Mouse (Mus musculus) erythroblast, embryonic 14.5 days (primary cell): Measurements from ENCODE around the gene Gm3468. TPM values are rescaled to one million over a fixed set of nuclear protein-coding genes. Genes with fewer than 3 reads are reported as not detected.
"Not testable (repeated sequence)": the region's sequence is repeated elsewhere in the genome, so short reads cannot be mapped to it uniquely, and the experiment has no call there.

Source experiments
- H3K27me3 ChIP-seq: 2 replicates; pipeline ENCODE4 v1.6.1; 2012; ENCODE audit warnings: inconsistent platforms; ENCODE audit not compliant: control insufficient read depth
- H3K36me3 ChIP-seq: 2 replicates; pipeline ENCODE4 v1.6.1; 2012; ENCODE audit warnings: mild to moderate bottlenecking, inconsistent platforms; ENCODE audit not compliant: control insufficient read depth
- H3K4me1 ChIP-seq: 2 replicates; pipeline ENCODE4 v1.6.1; 2012; ENCODE audit warnings: inconsistent platforms; ENCODE audit not compliant: control insufficient read depth
- H3K4me3 ChIP-seq: replicated peaks from 2 replicates; pipeline ENCODE3; 2012; ENCODE audit warnings: moderate library complexity, mild to moderate bottlenecking, inconsistent platforms
- H3K9me3 ChIP-seq: 2 replicates; pipeline ENCODE4 v1.6.1; 2012; ENCODE audit warnings: low read length, inconsistent platforms, mixed read lengths; ENCODE audit not compliant: control insufficient read depth
- polyA plus RNA-seq: library from polyadenylated mRNA; stranded (reverse); fragments of >175 nt; gene quantifications from 2 replicates; pipeline ENCODE4 v1.2.3, GENCODE M21; 2012

The Gm3468 gene
- polyA plus RNA-seq = not detected in 2 replicates

DNA sequence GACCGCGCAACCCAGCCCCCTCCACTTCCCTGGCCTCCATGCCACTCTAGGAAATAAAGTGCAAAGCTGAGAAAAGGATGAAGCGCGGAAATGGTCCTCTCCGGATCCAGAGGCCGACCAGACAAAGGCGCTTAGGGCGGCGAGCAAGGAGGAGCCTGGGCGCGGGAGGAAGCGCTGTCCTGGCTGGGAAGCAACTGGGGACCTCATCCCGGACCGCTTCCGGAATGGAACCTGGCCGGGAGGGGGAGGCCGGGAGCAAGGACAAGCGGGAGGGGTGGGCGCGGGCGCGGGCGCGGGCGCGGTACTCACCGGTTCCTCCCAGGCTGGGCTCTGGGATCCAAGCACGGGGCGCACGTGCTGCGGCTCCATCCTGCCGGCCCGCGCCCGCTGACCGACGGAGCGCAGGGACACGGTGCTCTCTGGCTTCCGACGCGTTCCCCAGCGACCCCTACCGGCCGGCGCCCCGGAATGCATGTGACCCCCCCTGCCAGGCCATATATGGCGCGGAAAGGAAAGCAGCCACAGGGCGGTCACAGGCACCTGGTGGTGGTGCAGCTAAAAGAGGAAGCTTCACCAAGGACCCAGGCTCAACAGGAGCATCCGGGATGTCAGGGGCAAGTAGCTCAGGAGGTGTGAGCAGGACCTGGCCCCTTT lies at the start of gene Gm3468:
Gm3468 (minus strand) TSS at position 394 of the 654 bp plus-strand sequence.
- H3K4me1 ChIP-seq, H3K4me3 ChIP-seq, H3K9me3 ChIP-seq, H3K27me3 ChIP-seq, H3K36me3 ChIP-seq: not testable (repeated sequence)

- H3K4me1 ChIP-seq, H3K4me3 ChIP-seq, H3K9me3 ChIP-seq, H3K27me3 ChIP-seq, H3K36me3 ChIP-seq: not testable (repeated sequence)
Measured at GRCm38 (mm10) chr14:6125707-6126106, 17.2 kb upstream of the Gm3468 start, which contains the start of gene Gm3476. Gm3476 (minus strand) TSS chr14:6125807.

DNA sequence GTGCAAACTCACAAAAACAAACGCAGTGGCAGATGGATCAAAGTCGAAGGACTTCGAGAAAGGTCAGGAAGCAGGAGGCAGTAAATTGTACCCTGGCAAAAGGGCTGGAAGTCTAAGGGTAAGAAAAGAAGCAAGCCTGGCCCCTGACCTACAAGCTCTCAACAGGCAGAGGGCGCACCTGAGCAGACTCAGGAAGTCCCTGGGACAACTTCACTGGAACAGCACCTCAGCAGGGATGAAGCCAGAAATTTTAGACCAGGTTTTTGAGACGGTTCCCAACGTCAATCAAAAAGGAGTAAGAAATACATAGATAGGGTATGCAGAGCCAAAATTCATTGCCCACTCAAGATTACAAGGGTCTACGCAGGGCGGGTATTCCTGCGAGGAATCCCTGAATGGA lies 965 bp downstream of the Gm3468 start:
- H3K9me3 ChIP-seq = not testable (repeated sequence)

DNA sequence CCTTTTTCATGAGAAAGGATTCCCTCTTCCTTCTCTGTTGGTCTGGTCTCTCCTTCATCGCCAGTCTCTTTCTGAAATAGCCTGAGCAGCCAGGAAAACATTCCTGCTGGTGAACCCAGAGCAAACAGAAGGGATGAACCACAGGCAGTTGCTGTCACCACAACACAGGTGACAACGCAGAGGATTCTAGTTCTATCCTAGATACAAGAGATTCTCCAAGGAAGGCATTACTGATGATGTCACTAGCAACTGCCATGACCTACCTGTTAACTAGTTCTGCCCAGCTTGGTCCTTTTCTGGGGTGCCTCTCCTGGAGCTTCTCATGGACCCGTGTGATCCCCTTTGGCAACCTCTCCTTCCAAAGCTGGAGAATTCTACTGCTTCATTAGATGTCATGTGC lies 14.6 kb downstream of the Gm3468 start, which contains the start of gene Gm8206:
Gm8206 (minus strand) TSS at position 101 of the 400 bp plus-strand sequence.
- not testable (repeated sequence) for H3K27me3 ChIP-seq, H3K9me3 ChIP-seq, H3K4me3 ChIP-seq, H3K4me1 ChIP-seq, H3K36me3 ChIP-seq

More for the DNA sequence above, 965 bp downstream of the Gm3468 start:
- not testable (repeated sequence) for H3K4me3 ChIP-seq, H3K27me3 ChIP-seq, H3K36me3 ChIP-seq, H3K4me1 ChIP-seq

- H3K4me1 ChIP-seq, H3K36me3 ChIP-seq, H3K27me3 ChIP-seq, H3K4me3 ChIP-seq, H3K9me3 ChIP-seq: not testable (repeated sequence)
Measured at GRCm38 (mm10) chr14:6058167-6058566, 50.3 kb downstream of the Gm3468 start, which contains the start of gene Gm6337. Gm6337 (minus strand) TSS chr14:6058267.

Other genes starting within 250 kb of the Gm3468 start
- gene Gm8237, start 228.3 kb downstream of the Gm3468 start, polyA plus RNA-seq = not detected in 2 replicates
- gene Gm3248, start 146.9 kb downstream of the Gm3468 start, polyA plus RNA-seq = not detected in 2 replicates
- gene Gm3453, start 129.5 kb downstream of the Gm3468 start, polyA plus RNA-seq = 0.03 TPM in 1 of 2 replicates, not detected in the other
- not detected in 2 replicates for gene Gm6337, start 50.4 kb downstream of the Gm3468 start, polyA plus RNA-seq
- gene Gm8206, start 14.7 kb downstream of the Gm3468 start, polyA plus RNA-seq = not detected in 2 replicates
- not detected in 2 replicates for gene Gm3476, start 17.1 kb upstream of the Gm3468 start, polyA plus RNA-seq
- not detected in 2 replicates for gene Gm21560, start 110.6 kb upstream of the Gm3468 start, polyA plus RNA-seq
- gene Gm3411, start 178.6 kb upstream of the Gm3468 start, polyA plus RNA-seq = not detected in 2 replicates
- gene Gm21103, start 196.2 kb upstream of the Gm3468 start, polyA plus RNA-seq = not detected in 2 replicates
- not detected in 2 replicates for gene Gm3618, start 235.0 kb upstream of the Gm3468 start, polyA plus RNA-seq